Mouse (Mus musculus): ENCODE data around the gene Mapkap1.

GRCm38 (mm10) chr2:34374349-34374748 is 32.2 kb upstream of the Mapkap1 start:
- TF ChIP-seq CTCF (IDR thresholded peaks at IDR 0.05; ENCODE audit: borderline replicate concordance, extremely low read depth, insufficient read depth, insufficient read length) (no peak), POLR2A (IDR thresholded peaks at IDR 0.05; ENCODE audit: borderline replicate concordance, extremely low read depth, insufficient read depth, insufficient read length, poor library complexity, severe bottlenecking) (no peak)
